Mouse (Mus musculus) right cerebral cortex, postnatal 14 days (tissue): ENCODE measurements around the gene St6galnac6.

Experiments
- DNase-seq: peaks from one replicate; pipeline ENCODE4 v3.0.0; 2022

St6galnac6 gene

GRCm38 (mm10) chr2:32642813-32643212 is 43.3 kb downstream of the St6galnac6 start:
- DNase-seq = no peak

DNA sequence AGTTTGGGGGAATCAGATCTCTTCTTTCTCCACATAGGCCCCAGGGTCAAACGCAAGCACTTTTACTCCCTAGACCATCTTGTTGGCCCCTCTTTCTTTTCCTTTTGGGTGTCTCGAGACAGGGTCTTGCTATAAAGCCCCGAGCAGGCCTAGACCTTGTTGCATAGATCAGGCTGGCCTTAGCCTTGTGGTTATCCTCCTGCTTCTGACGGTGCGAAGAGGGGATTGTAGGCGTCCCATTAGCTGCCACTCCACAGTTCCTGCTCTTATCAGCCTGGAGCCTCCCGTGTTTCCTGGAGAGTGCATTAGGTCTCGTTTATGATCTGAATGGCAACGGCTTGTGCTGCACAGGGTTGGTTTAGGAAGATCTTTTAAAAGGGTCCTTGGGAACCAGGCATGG is 44.6 kb downstream of the St6galnac6 start:
- DNase-seq = no peak

- DNase-seq = no peak
These were observed 45.4 kb downstream of the St6galnac6 start for GRCm38 (mm10) chr2:32644799-32645475.

GRCm38 (mm10) chr2:32645647-32646046 is 46.1 kb downstream of the St6galnac6 start:
- DNase-seq = no peak

DNA sequence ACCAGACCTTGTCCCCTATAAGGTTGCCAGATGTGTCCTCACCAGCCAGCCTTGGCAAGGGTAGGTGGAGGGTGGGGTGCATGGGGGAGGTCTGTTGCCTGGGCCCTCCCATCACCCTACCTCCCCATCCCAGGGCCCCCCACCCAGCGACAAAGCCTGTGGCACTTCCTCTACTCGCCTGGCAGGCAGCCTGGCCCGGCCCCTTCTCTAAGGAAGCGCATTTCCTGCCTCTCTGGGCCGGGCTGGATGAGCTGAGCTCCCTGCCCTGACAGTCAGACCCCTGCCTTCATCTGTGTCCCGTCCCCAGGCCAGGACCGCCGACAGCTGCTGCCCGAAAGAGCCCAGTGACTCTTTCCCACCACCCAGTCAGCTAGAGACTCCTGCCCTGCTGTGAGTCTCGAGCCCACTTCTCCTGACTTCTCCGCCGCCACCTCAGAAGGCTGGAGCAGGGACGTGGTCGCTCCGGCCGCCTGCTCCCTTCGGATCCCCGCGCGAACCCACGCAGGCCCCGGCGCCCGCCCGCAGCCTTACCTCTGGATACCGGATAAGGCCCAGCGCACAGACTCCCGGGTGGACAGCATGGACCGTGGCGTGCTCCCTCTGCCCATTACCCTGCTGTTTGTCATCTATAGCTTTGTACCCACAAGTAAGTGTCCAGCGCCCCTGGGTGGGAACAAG is 47.0 kb downstream of the St6galnac6 start, which contains the start of gene Eng:
Gene Eng (plus strand): TSS at position 217 of the 678 bp plus-strand sequence.
- no peak for DNase-seq

DNA sequence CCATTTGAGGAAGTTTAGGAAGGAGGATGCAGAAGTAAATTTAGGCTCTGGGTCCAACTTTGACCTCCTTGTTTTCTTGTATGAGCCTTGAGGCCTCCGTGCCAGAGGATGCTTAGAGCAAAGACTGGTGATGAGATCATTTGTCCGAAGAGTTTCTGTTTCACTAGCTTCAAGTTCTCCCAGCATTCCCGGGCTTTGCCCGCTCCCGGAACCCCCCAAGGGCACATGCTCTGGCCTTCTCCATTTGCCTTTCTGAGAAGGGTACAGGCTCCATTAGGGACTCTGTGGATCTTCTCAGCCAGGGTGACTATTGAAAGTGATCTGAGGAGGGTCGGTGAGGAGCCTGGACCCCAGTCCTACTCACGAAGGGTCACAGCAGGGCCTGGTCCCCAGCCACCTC is 47.9 kb downstream of the St6galnac6 start:
- DNase-seq = no peak

- no peak for DNase-seq
These were observed 54.3 kb downstream of the St6galnac6 start for GRCm38 (mm10) chr2:32653764-32654163.

- no peak for DNase-seq
These were observed 55.4 kb downstream of the St6galnac6 start for GRCm38 (mm10) chr2:32654743-32655393.

DNA sequence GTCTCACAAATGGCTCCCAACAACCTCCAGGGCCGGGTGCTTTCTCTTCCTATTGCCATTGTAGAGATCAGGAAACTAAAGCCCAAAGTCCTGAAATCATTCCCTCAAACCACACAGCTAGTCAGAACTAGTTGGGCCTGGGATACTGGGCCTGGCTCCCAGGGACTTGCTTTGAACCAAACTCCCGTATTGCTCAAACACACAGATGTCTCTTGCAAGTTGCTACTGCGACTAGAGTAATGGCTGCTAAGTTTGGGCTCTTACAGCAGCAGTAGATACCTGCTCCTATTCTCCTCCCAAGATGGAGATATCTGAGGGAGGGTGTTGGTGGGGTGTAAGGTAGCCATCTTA is 55.9 kb downstream of the St6galnac6 start:
- no peak for DNase-seq

GRCm38 (mm10) chr2:32655826-32656225 is 56.3 kb downstream of the St6galnac6 start:
- DNase-seq = no peak

DNA sequence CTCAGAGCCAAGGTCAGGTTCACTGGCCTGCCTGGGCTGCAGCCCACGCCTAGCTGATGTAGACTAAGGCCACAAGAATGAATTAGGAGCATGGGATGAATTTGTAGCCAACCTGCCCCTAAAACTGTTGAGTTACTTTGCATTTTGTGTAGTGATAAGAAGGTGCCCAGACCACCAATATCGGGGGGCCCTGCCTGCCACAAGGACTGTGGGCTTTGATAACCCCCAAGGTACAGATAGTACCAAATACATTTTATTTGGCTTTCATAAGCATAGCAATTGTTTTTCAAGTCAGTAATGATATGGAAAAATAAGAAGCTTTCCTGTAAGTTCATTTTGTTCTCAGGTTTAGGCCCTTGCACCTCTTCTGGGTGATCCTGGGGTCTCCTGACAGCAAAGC is 59.4 kb downstream of the St6galnac6 start:
- DNase-seq = no peak

DNA sequence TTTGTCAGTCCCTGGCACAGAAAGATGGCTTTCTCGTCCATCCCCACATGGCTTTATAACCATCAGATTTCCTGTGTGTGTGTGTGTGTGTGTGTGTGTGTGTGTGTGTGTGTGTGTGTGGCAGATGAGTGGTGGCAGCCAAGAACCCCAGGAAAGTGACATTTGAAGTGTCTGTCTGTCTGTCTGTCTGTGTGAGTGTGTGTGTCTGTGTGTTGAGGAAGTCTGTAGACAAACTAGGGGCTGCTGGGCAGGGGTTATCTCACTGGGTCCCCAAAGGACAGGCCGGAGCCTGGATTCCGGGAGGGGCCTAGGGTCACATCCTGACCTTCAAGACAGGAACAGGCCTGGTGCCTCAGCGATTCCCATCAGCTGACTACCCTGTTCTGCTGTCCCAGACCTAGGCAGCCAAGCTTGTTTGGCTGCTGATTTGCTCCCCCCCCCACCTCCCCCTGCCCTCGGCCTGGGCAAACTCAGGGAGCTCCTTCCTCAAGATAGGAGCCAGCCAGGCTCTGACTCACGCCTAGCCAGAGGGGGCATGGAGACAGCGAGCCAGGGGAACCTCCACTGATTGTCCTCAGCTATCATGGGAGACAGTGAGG is 62.1 kb downstream of the St6galnac6 start:
- no peak for DNase-seq

GRCm38 (mm10) chr2:32662291-32662690 is 62.8 kb downstream of the St6galnac6 start:
- DNase-seq = no peak

- no peak for DNase-seq
These were observed 65.8 kb downstream of the St6galnac6 start for GRCm38 (mm10) chr2:32665345-32665744.

GRCm38 (mm10) chr2:32665853-32666252 is 66.3 kb downstream of the St6galnac6 start:
- DNase-seq = no peak

DNA sequence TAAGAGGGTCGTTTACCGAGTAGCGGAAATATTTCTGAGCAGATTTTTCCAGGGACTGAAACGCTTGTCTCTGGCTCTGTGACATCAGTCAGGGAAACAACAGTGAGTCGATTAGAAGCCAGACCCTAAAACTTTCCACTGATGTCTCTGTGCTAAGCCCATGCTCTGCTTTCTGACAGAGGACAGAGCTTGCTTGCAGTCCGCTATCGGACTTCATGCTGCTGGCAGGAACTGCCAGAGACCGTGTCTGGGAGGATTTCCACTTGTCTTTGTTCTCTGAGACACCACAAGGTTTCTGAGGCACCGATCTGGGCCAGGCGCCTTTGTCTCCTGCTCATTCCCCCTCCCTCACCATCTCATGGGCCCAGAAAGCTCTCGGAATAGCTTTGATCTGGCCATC is 68.3 kb downstream of the St6galnac6 start:
- no peak for DNase-seq

- no peak for DNase-seq
These were observed 68.7 kb downstream of the St6galnac6 start for GRCm38 (mm10) chr2:32668176-32668575.

GRCm38 (mm10) chr2:32669876-32670275 is 70.4 kb downstream of the St6galnac6 start:
- no peak for DNase-seq
